Mouse (Mus musculus): ENCODE results near the gene Wscd2. TPM values are rescaled to one million over a fixed set of nuclear protein-coding genes. Genes with fewer than 3 reads are reported as not detected.
A peak's percentile ranks its signal among the peaks of the same experiment; 100 is the strongest.

Gene Wscd2
- polyA plus RNA-seq, 1 experiment from 2014 or later: 11.3 TPM

- H3K36me3 ChIP-seq (ENCODE audit: control insufficient read depth, insufficient read depth, low read length): no peaks in the 10 kb centered on the region
- H3K4me1 ChIP-seq (ENCODE audit: control insufficient read depth, insufficient read depth, low read length): no peaks in the 10 kb centered on the region
- no peak overlapping the region for H3K4me2 ChIP-seq (ENCODE audit: low read depth)
- no peaks in the 10 kb centered on the region for H3K27me3 ChIP-seq (ENCODE audit: control insufficient read depth, insufficient read depth, low read length)
- DNase-seq (ENCODE audit: low spot score): no peak
- no peak overlapping the region for H3K27ac ChIP-seq (ENCODE audit: low read depth, low read length)
- no peak overlapping the region for H3K9ac ChIP-seq (ENCODE audit: low read length)
- WGBS: 55% methylated on average over 7 of the region's 7 CpGs
- H3K9me3 ChIP-seq (ENCODE audit: control insufficient read depth, low read length): no peaks in the 10 kb centered on the region
- ATAC-seq (ENCODE audit: insufficient read depth, low FRiP score, low TSS enrichment): no peak
- no peak overlapping the region for H3K4me3 ChIP-seq (ENCODE audit: low read depth, low read length)
These were observed 80.1 kb downstream of the Wscd2 start for GRCm38 (mm10) chr5:113570056-113570717.

- WGBS: 90% methylated on average over 7 of the region's 7 CpGs
- no peak overlapping the region for H3K4me3 ChIP-seq (ENCODE audit: low read depth, low read length)
- H3K9me3 ChIP-seq (ENCODE audit: control insufficient read depth, low read length): no peaks in the 10 kb centered on the region
- no peaks in the 10 kb centered on the region for H3K27me3 ChIP-seq (ENCODE audit: control insufficient read depth, insufficient read depth, low read length)
- DNase-seq (ENCODE audit: low spot score) (no peak), ATAC-seq (ENCODE audit: insufficient read depth, low FRiP score, low TSS enrichment) (no peak)
- no peak overlapping the region for H3K27ac ChIP-seq (ENCODE audit: low read depth, low read length)
- H3K9ac ChIP-seq (ENCODE audit: low read length): no peak overlapping the region
- H3K4me2 ChIP-seq (ENCODE audit: low read depth): no peak overlapping the region
- H3K4me1 ChIP-seq (ENCODE audit: control insufficient read depth, insufficient read depth, low read length): 0 out of 2 replicates have a peak, but pooled peaks cover 3% of the 10 kb centered on the region
- no peaks in the 10 kb centered on the region for H3K36me3 ChIP-seq (ENCODE audit: control insufficient read depth, insufficient read depth, low read length)
These were observed 87.4 kb downstream of the Wscd2 start for GRCm38 (mm10) chr5:113577555-113577954.

GRCm38 (mm10) chr5:113578428-113578827 lies 88.3 kb downstream of the Wscd2 start:
- Histone ChIP-seq H3K9me3 (ENCODE audit: control insufficient read depth, low read length) (no peaks in the 10 kb centered on the region), H3K4me3 (ENCODE audit: low read depth, low read length) (no peak overlapping the region), H3K36me3 (ENCODE audit: control insufficient read depth, insufficient read depth, low read length) (no peaks in the 10 kb centered on the region), H3K27ac (ENCODE audit: low read depth, low read length) (no peak overlapping the region), H3K4me2 (ENCODE audit: low read depth) (no peak overlapping the region), H3K27me3 (ENCODE audit: control insufficient read depth, insufficient read depth, low read length) (no peaks in the 10 kb centered on the region), H3K9ac (ENCODE audit: low read length) (no peak overlapping the region), H3K4me1 (ENCODE audit: control insufficient read depth, insufficient read depth, low read length) (0 out of 2 replicates have a peak, but pooled peaks cover 3% of the 10 kb centered on the region)
- no peak for DNase-seq (ENCODE audit: low spot score)
- 86% methylated on average over 6 of the region's 6 CpGs for WGBS
- ATAC-seq (ENCODE audit: insufficient read depth, low FRiP score, low TSS enrichment): no peak

- Histone ChIP-seq H3K27ac (ENCODE audit: low read depth, low read length) (no peak overlapping the region), H3K4me2 (ENCODE audit: low read depth) (no peak overlapping the region), H3K9ac (ENCODE audit: low read length) (no peak overlapping the region), H3K36me3 (ENCODE audit: control insufficient read depth, insufficient read depth, low read length) (no peaks in the 10 kb centered on the region), H3K27me3 (ENCODE audit: control insufficient read depth, insufficient read depth, low read length) (no peaks in the 10 kb centered on the region), H3K4me1 (ENCODE audit: control insufficient read depth, insufficient read depth, low read length) (0 out of 2 replicates have a peak, but pooled peaks cover 5% of the 10 kb centered on the region), H3K9me3 (ENCODE audit: control insufficient read depth, low read length) (no peaks in the 10 kb centered on the region), H3K4me3 (ENCODE audit: low read depth, low read length) (no peak overlapping the region)
- no peak for ATAC-seq (ENCODE audit: insufficient read depth, low FRiP score, low TSS enrichment)
- 87% methylated on average over 4 of the region's 4 CpGs for WGBS
- DNase-seq (ENCODE audit: low spot score): no peak
These were observed 89.0 kb downstream of the Wscd2 start for GRCm38 (mm10) chr5:113579128-113579527.

- Histone ChIP-seq H3K4me2 (ENCODE audit: low read depth) (no peak overlapping the region), H3K9ac (ENCODE audit: low read length) (no peak overlapping the region), H3K9me3 (ENCODE audit: control insufficient read depth, low read length) (no peaks in the 10 kb centered on the region), H3K27me3 (ENCODE audit: control insufficient read depth, insufficient read depth, low read length) (no peaks in the 10 kb centered on the region), H3K27ac (ENCODE audit: low read depth, low read length) (no peak overlapping the region), H3K4me1 (ENCODE audit: control insufficient read depth, insufficient read depth, low read length) (0 out of 2 replicates have a peak, but pooled peaks cover 5% of the 10 kb centered on the region), H3K36me3 (ENCODE audit: control insufficient read depth, insufficient read depth, low read length) (no peaks in the 10 kb centered on the region), H3K4me3 (ENCODE audit: low read depth, low read length) (no peak overlapping the region)
- DNase-seq (ENCODE audit: low spot score) (peak; percentile 38), ATAC-seq (ENCODE audit: insufficient read depth, low FRiP score, low TSS enrichment) (no peak)
- 52% methylated on average over 8 of the region's 8 CpGs for WGBS
These were observed 90.1 kb downstream of the Wscd2 start for GRCm38 (mm10) chr5:113580248-113580647.

- WGBS: 44% methylated on average over 9 of the region's 9 CpGs
- no peaks in the 10 kb centered on the region for H3K9me3 ChIP-seq (ENCODE audit: control insufficient read depth, low read length)
- H3K27ac ChIP-seq (ENCODE audit: low read depth, low read length): no peak overlapping the region
- DNase-seq (ENCODE audit: low spot score) (no peak), ATAC-seq (ENCODE audit: insufficient read depth, low FRiP score, low TSS enrichment) (no peak)
- H3K4me2 ChIP-seq (ENCODE audit: low read depth): no peak overlapping the region
- H3K4me1 ChIP-seq (ENCODE audit: control insufficient read depth, insufficient read depth, low read length): 0 out of 2 replicates have a peak, but pooled peaks cover 5% of the 10 kb centered on the region
- no peak overlapping the region for H3K9ac ChIP-seq (ENCODE audit: low read length)
- H3K4me3 ChIP-seq (ENCODE audit: low read depth, low read length): no peak overlapping the region
- H3K27me3 ChIP-seq (ENCODE audit: control insufficient read depth, insufficient read depth, low read length): no peaks in the 10 kb centered on the region
- no peaks in the 10 kb centered on the region for H3K36me3 ChIP-seq (ENCODE audit: control insufficient read depth, insufficient read depth, low read length)
These were observed 90.7 kb downstream of the Wscd2 start for GRCm38 (mm10) chr5:113580801-113581200.

- 70% methylated on average over 5 of the region's 5 CpGs for whole genome bisulfite sequencing
- Histone ChIP-seq H3K4me2 (ENCODE audit: low read depth) (no peak overlapping the region), H3K9ac (ENCODE audit: low read length) (no peak overlapping the region), H3K27me3 (ENCODE audit: control insufficient read depth, insufficient read depth, low read length) (no peaks in the 10 kb centered on the region), H3K27ac (ENCODE audit: low read depth, low read length) (no peak overlapping the region), H3K9me3 (ENCODE audit: control insufficient read depth, low read length) (no peaks in the 10 kb centered on the region), H3K36me3 (ENCODE audit: control insufficient read depth, insufficient read depth, low read length) (no peaks in the 10 kb centered on the region), H3K4me3 (ENCODE audit: low read depth, low read length) (no peak overlapping the region), H3K4me1 (ENCODE audit: control insufficient read depth, insufficient read depth, low read length) (0 out of 2 replicates have a peak, but pooled peaks cover 2% of the 10 kb centered on the region)
- no peak for DNase-seq (ENCODE audit: low spot score)
- ATAC-seq (ENCODE audit: insufficient read depth, low FRiP score, low TSS enrichment): no peak
These were observed 93.5 kb downstream of the Wscd2 start for GRCm38 (mm10) chr5:113583424-113584162.

- Histone ChIP-seq H3K36me3 (ENCODE audit: control insufficient read depth, insufficient read depth, low read length) (no peaks in the 10 kb centered on the region), H3K4me2 (ENCODE audit: low read depth) (no peak overlapping the region), H3K27ac (ENCODE audit: low read depth, low read length) (no peak overlapping the region), H3K4me1 (ENCODE audit: control insufficient read depth, insufficient read depth, low read length) (0 out of 2 replicates have a peak, but pooled peaks cover 2% of the 10 kb centered on the region), H3K27me3 (ENCODE audit: control insufficient read depth, insufficient read depth, low read length) (no peaks in the 10 kb centered on the region), H3K9me3 (ENCODE audit: control insufficient read depth, low read length) (no peaks in the 10 kb centered on the region), H3K9ac (ENCODE audit: low read length) (no peak overlapping the region), H3K4me3 (ENCODE audit: low read depth, low read length) (no peak overlapping the region)
- WGBS: 40% methylated on average over 6 of the region's 6 CpGs
- DNase-seq (ENCODE audit: low spot score) (no peak), ATAC-seq (ENCODE audit: insufficient read depth, low FRiP score, low TSS enrichment) (no peak)
These were observed 94.3 kb downstream of the Wscd2 start for GRCm38 (mm10) chr5:113584439-113584838.

Data from neural tube, embryonic 11.5 days (tissue).